Mouse (Mus musculus) fibroblast of lung, adult 2 months (primary cell): ENCODE data around the gene Dnajb12.
"Not testable (repeated sequence)": the region's sequence is repeated elsewhere in the genome, so short reads cannot be mapped to it uniquely, and the experiment has no call there.

ENCODE experiments used
- DNase-seq: peaks from one replicate; pipeline ENCODE4 v3.0.0-alpha.2; 2011; ENCODE audit warnings: low read depth

Dnajb12 gene

DNA sequence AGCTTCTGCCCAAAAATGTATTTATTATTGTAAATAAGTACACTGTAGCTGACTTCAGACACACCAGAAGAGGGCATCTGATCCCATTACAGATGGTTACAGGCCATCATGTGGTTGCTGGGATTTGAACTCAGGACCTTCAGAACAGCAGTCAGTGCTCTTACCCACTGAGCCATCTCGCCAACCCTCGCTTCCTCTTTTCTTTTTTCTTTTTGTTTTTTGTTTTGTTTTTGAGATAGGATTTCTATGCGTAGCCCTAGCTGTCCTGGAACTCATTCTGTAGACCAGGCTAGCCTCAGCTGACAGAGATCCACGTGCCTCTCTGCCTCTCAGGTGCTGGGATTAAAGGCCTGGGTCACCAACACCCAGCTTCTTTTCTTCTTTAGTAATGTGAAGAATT, 6.7 kb upstream of the Dnajb12 start:
- not testable (repeated sequence) for DNase-seq

DNA sequence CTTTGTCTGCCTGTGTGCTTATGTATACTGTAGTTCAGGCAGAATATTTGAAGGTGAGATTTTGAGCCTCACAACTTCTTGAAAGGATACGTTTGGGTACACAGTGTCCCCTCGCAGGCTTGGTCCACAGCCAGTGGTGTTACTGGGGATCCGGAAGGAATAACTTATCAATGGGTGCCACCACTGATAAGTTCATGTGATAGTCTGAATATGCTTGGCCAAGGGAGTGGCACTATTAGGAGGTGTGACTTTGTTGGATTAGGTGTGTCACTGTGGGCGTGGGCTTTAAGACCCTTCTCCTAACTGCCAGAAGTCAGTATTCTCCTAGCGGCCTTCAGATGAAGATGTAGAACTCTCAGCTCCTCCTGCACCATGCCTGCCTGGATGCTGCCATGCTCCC, 6.2 kb upstream of the Dnajb12 start:
- DNase-seq, result no peak

GRCm38 (mm10) chr10:59873613-59874012, 5.7 kb upstream of the Dnajb12 start:
- DNase-seq, result no peak

DNA sequence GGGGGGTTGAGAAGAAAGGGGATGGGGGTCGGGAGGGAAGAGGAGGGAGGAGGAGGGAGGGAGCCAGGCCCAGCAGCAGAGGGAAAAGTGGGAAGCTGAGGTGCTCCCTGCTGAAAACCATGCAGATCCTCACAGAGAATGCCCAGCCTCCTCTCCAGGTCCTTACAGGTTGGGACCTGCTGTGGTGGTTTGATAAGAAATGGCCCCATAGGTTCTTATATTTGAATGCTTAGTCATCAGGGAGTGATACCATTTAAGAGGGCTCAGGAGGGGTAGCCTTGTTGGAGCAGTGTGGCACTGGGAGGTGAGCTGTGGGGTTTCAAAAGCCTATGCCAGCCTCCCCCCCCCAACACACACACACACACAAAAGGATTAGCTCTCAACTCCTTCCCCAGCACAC, 4.0 kb upstream of the Dnajb12 start:
- DNase-seq, result no peak

GRCm38 (mm10) chr10:59876698-59877097, 2.7 kb upstream of the Dnajb12 start:
- DNase-seq, result not testable (repeated sequence)

DNA sequence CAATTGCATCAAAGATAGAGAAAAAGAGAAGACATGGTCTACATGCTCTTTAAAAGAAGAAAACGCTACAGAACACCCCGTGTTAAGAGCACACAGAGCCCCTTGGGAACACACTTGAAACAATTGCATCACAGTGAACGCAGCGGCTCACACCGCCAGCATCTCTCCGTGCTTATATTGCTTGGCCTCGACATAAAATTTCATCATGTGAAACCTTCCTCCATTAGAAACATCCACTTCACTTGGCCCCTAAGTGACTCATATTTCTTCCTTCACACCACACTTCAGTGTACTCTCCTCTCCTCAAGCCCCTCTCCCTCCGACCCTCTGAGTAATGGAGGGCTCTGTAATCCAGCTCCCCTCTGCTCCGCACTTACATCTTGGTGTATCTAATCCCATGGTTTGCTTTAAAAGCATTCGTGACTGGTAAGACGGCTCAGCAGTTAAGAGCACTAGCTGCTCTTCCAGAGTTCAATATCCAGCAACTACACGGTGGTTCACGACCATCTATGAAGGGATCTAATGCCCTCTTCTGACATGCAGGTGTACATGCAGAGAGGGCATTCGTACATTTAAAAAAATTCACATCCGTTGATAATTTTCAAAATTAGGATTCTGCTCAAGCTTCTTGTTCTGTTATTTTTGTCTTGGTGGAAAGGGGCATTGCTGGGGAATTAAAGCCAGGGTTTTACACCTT, 1.8 kb upstream of the Dnajb12 start:
- DNase-seq, result no peak

GRCm38 (mm10) chr10:59878823-59879222, 533 bp upstream of the Dnajb12 start:
- no peak for DNase-seq

DNA sequence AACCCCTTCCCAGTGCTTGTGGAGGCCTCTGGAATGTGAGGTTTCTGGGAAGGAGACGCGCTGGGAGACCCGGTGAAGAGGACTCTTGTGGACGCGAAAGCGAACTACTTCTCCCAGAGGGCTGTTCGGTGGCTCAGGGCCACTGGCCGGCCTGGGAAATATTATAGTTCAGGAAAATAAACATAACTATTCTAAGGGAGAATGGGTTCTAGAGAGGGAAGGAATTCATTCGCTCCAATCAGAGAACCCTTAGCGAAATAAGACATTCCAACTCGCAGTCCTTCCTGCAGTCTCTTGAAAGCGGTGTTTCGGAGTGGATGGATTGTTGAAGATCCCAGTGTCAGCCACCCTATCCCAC, 652 bp downstream of the Dnajb12 start:
- no peak for DNase-seq

DNA sequence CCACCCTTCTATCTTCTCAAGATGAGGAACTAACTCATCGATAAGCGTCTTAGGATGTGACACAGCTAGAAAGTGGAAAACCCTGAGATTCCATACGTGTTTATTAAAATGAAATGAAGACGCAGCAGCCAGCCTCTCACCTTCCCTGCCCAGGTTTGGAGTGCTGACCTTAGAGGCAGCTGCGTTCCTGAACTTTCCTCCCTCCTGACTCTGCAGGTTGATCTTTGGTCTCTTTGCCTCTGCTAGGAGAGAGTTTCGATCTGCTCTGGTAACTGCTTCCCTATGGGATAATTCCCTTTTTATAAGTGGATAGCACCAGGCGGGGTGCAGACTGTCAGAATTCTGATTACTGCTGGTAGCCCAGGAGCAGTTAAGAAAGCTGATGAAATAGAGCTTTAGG, 1.5 kb downstream of the Dnajb12 start:
- no peak for DNase-seq

DNA sequence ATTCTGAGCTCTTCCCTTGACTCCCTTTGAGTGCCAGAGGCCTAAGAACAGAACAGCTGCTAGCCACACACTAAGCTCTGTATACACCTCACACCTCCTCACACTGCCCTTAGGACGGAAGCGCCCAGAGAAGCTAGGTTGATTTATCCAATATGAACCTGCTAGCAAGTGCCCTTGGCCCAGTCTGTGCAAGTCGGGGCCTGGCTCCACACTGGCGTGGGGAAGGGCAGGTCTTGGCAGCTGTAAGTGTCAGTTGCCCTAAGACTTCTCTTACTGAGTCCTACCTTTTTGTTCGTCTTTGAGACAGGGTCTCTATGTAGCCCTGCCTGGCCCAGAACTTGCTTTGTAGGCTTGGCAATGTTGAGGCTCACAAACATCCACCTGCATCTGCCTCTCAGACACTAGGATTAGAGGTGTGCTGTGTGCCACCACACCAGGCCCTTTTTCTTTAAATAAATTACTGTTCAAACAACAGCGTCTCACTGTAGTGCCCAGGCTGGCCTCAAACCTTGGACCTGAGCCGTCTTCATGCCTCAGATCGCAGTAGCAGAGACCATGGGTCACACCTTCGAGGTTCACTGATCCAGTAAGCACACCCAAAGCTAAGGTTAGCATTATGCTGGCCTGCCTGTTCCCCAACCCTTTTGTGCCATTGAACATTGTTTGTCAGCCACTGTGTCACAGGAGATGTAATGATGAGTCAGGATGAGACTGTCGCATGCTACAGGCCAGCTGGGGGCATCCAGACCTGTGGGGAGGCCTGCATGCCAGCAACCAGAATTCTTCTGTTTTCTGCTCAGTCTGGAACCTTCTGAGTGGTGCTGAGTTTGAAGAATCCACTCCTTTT, 5.2 kb downstream of the Dnajb12 start:
- no peak for DNase-seq

GRCm38 (mm10) chr10:59885174-59886080, 6.1 kb downstream of the Dnajb12 start:
- DNase-seq, result no peak

DNA sequence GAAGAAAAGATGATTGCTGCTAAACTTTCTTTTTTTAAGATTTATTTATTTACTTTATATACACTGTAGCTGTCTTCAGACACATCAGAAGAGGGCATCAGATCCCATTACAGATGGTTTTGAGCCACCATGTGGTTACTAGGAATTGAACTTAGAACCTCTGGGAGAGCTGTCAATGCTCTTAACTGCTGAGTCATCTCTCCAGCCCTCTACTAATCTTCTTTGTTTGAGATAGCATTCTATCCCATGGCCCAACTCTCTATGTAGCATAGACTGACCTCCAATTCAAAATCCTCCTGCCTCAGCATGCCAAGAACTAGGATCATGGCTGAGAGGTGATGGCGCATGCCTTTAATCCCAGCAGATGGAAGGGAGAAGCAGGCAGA, 6.7 kb downstream of the Dnajb12 start:
- no peak for DNase-seq

DNA sequence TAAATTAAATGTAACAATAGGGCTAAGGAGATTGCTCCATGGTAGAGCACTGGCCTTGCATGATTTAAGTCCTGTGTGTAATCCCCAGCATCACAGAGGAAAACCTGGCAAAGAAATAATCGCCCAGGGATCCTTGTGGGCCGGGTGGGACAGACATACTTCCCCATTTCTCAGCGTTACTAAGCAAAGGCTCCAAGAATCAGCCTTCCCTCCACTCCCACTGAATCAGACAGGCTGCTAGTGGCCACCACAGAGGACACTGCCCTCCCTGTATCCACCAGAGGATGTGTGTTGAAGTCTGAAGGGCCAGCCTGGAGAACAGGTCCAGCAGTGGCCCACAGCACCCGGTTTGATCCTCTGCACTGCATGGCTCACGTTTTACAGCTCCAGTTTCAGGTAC, 8.1 kb downstream of the Dnajb12 start:
- no peak for DNase-seq

DNA sequence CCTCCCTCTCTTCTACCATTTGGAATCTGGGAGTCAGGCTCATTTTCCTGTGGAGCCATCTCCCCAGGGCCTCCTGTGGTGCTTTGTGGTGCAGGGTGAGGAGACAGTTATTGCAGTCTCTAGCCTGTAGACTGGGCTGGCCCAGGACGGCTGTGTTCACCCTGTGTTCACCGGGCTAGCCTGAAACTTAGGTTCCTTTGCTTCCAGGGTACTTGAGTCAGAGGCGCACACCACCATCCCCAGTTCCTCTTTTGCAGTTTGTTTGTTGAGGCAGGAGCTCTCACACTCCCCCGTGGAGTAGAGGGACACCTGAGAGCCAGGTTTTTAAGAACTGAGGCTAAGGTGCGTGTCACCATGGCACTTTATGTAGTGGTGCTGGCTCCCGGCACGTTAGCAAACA, 10.0 kb downstream of the Dnajb12 start:
- no peak for DNase-seq

DNA sequence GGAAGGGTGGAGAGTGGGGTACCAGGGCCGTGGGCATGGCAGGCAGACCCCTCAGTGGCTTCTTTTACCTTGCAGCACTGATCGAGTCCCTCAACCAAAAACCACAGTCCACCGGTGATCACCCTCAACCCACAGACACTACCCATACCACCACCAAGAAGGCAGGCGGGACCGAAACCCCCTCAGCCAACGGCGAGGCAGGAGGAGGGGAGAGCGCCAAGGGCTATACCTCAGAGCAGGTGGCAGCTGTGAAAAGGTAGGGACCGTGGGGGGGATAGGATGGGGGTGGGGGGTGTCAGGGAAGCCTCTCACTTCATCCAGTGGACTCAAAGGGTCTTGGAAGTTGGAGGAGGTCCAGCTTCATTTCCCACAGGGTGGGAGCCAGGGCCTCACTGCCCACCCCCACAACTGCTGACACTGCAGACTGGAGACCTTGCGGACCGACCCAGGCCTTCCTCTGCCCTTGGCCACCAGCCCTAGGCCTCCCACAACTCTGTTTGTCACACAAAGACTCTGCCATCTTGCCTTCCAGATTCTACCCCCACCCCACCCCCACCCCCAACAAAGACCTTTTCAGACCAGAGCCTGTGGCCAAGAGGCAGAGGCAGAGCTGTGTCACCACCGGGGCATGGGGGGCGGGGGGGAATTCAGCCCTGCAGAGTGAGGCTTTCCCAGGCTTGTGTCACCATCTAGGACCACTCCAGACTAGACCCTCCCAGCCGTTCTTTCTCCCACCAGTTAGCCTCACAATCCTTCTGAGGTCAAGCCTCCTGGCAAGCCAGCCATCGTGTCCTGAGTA, 10.8 kb downstream of the Dnajb12 start:
- no peak for DNase-seq

DNA sequence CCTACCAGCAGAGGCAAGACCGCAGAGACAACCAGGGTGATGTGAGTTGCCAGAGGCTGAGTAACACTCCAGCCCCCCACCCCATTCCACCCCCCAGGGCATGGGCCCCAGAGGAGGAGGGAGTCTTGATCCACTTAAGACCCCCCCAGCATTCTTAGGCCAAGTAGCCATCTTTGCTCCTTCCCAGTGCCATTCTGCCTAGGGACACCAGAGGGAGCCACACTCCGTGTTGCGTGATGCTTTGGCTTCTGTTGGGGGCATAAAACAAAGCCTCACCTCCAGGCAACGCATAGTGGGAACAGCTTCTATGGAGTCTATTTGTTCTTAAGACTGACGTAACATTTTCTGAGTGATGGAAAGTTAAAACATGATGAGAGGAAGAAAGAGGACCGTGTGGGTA, 13.6 kb downstream of the Dnajb12 start:
- no peak for DNase-seq

- no peak for DNase-seq
Measured at GRCm38 (mm10) chr10:59894251-59895160, 15.2 kb downstream of the Dnajb12 start.

GRCm38 (mm10) chr10:59895460-59896186, 16.3 kb downstream of the Dnajb12 start:
- no peak for DNase-seq

DNA sequence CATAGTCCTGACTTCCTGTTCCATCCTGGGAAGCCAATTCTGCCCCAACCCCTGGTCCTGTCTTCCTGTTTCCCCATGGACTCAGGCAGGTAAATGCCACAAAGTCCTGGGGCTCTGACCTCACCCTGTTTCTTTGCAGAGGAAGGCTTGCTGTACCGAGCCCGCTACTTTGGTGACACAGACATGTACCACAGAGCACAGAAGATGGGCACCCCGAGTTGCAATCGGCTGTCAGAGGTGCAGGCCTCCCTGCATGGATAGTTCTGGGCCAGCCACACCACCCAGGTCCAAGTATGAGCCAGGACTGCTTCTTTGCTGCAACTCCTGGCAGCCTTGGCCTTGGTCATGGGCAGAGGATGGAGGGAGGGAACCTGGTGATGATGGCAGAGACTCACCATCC, 16.9 kb downstream of the Dnajb12 start:
- DNase-seq, result no peak

DNA sequence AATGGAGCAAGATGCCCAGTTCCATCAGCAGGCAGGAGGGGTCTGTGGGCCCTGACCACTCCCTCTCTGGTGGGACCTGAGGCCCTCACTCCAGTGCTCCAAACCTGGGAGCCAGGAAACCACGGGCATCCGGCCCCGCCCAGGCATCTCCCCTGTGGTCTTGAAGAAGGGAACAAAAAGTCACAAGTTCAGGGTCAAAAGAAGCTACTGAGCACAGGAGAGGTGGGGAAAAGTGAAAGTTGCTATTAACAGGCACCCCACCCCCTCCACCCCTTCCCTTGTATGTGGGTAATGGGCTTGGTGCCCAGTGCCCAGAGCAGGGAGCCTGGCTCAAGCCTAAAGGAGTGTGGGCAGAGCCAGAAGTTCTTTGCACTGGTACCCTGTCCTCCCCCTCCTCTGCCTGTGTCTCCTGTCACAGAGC, 17.6 kb downstream of the Dnajb12 start:
- no peak for DNase-seq
